Mouse (Mus musculus) cerebellum, adult 8-10 months (tissue): Measurements from ENCODE around the gene Cdk2.
"Not testable (repeated sequence)": the region's sequence is repeated elsewhere in the genome, so short reads cannot be mapped to it uniquely, and the experiment has no call there.

Experiments used
- DNase-seq: peaks from one replicate; pipeline ENCODE4 v3.0.0; 2022

Cdk2 gene

GRCm38 (mm10) chr10:128704491-128705316 is at the start of gene Cdk2:
TSS of gene Cdk2 (minus strand) at chr10:128705031.
- DNase-seq: peak; percentile 80

- peak; percentile 74 for DNase-seq
These were observed 43.5 kb upstream of the Cdk2 start for GRCm38 (mm10) chr10:128748252-128748864.

- DNase-seq: peak; percentile 53
These were observed 42.9 kb upstream of the Cdk2 start, which contains the start of gene Pym1 for GRCm38 (mm10) chr10:128747646-128748251. TSS of gene Pym1 (plus strand) at chr10:128747889.

DNA sequence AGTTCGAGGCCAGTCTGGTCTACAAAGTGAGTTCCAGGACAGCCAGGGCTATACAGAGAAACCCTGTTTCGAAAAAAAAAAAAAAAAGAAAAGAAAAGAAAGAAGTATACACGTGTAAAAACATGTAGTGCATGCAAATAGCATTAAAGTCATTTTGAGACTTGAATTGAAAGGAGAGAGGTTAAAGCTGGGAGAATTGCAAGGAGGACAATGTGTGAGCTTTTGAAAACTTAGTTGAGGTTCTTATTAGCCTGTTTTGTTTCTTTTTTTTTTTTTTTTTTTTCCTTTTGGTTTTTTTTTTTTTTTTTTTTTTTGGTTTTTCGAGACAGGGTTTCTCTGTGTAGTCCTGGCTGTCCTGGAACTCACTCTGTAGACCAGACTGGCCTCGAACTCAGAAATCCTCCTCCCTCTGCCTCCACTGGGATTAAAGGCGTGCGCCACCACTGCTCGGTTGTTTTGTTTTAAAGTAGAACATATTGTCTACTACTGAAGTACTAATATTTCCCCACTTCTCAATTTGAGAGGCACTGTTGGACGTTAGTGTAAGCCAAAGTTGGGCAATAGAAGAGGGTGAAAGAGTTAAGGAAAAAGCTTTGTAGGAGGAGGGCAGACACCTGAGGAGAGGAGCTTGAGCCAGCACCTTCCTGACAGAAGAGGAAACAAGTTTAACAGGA is 42.3 kb upstream of the Cdk2 start:
- DNase-seq: no peak

DNA sequence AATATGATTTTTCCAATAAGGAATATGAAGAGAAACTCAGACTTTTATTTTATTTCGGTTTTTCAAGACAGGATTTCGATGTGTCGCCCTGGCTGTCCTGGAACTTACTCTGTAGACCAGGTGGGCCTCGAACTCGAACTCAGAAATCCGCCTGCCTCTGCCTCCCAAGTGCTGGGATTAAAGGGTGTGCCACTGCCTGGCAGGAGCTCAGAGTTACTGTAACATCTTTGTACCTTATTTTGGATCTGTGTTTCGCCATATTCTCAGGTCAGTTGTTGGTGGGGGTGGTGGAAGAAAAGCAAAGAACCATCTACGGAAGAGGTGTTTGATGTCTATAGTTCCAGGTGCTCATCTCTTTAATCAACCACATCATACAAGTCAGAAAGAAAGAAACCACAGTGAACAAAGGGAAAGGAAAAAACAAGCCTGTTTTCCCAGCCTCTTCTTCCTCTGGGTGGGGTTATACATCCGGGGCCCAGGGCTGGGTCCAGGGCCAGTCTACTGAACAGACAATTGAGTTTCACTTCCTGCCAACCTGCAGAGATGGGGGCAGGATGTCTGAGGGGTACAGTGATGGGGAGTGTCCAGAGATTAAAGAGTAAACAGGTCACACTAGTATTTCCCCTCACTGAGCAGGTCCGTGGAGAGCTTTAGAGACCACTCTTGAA is 41.2 kb upstream of the Cdk2 start:
- DNase-seq: no peak

- DNase-seq: no peak
These were observed 40.1 kb upstream of the Cdk2 start, which contains the start of gene Dgka for GRCm38 (mm10) chr10:128744680-128745601. TSS of gene Dgka (minus strand) at chr10:128744855.

- DNase-seq: no peak
These were observed 39.4 kb upstream of the Cdk2 start for GRCm38 (mm10) chr10:128744211-128744610.

- peak; percentile 50 for DNase-seq
These were observed 39.0 kb upstream of the Cdk2 start for GRCm38 (mm10) chr10:128743791-128744191.

DNA sequence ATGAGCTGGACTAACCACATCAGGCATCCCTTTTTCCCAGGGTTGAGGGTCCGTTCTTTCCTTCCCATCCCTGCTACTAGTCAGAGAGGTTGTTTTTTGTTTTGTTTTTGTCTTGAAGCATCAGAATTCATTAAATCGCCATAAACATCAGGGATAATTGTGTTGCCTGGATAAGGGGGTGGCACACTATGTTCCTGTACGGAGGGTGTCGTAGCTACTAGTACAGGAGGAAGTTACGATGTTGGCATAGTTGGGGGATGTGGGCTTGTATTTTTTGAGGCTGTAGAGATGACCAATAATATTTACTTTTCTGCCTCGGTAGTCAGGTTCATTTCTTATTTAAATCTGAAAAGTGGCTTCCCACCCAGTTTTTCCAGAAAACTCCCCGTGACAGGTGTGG is 38.4 kb upstream of the Cdk2 start:
- no peak for DNase-seq

- no peak for DNase-seq
These were observed 37.8 kb upstream of the Cdk2 start for GRCm38 (mm10) chr10:128742616-128743015.

- DNase-seq: no peak
These were observed 35.5 kb upstream of the Cdk2 start for GRCm38 (mm10) chr10:128740296-128740695.

- no peak for DNase-seq
These were observed 32.6 kb upstream of the Cdk2 start for GRCm38 (mm10) chr10:128737435-128737834.

DNA sequence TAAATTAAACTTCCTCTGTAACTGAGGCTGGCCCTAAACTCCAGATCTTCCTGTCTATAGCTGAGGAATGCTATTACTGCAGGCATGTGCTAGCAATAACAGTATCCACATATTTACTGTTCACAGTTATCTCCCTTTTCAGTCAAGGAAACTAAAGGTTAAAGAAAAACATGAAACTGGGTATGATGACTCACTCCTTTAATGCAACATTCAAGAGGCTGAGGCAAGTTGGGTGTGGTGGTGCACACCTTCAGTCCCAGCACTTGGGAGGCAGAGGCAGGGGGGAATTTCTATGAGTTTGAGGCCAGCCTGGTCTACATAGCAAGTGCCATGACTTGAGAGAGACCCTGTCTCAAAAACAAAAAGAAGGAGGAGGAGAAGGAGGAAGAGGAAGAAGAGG is 27.2 kb upstream of the Cdk2 start:
- DNase-seq: no peak

- DNase-seq: peak; percentile 71
These were observed 26.2 kb upstream of the Cdk2 start for GRCm38 (mm10) chr10:128731002-128731433.

GRCm38 (mm10) chr10:128728059-128728458 is 23.2 kb upstream of the Cdk2 start:
- DNase-seq: no peak

GRCm38 (mm10) chr10:128725466-128725865 is 20.6 kb upstream of the Cdk2 start:
- DNase-seq: not testable (repeated sequence)

- DNase-seq: no peak
These were observed 11.0 kb upstream of the Cdk2 start for GRCm38 (mm10) chr10:128715559-128716537.

DNA sequence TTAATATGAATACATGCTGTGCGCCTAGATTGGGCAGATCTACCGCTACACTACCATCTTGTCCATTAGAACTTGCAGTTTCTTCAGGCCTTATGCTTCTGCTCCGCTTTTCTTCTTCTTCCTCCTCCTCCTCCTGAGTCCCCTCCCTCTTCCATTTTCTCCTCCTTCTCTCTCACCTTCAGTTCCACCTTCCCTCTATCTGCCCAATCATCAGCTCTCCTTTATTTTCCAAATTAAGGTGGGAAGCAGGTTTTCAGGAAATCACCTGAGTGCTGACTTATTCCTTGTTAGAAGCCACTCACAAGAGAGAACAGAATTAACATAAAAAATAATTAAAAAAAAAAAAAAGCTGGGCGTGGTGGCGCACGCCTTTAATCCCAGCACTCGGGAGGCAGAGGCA is 6.5 kb upstream of the Cdk2 start:
- not testable (repeated sequence) for DNase-seq

- DNase-seq: no peak
These were observed 474 bp upstream of the Cdk2 start for GRCm38 (mm10) chr10:128705317-128705693.

- DNase-seq: no peak
These were observed 936 bp downstream of the Cdk2 start, which contains the start of gene Pmel for GRCm38 (mm10) chr10:128703895-128704294. TSS of gene Pmel (plus strand) at chr10:128704195.
